Mouse (Mus musculus) MEL (cell line): ENCODE results near the gene Kidins220. TPM values are rescaled to one million over a fixed set of nuclear protein-coding genes. Genes with fewer than 3 reads are reported as not detected.

Source experiments
- DNase-seq: peaks from one replicate; pipeline ENCODE4 v3.0.0; 2011; ENCODE audit warnings: low read depth, low spot score
- H3K27ac ChIP-seq: 2 replicates; pipeline ENCODE4 v1.5.1; 2012; ENCODE audit warnings: low read depth, mild to moderate bottlenecking, control low read depth, low read length, moderate library complexity; ENCODE audit not compliant: control insufficient read depth
- H3K27me3 ChIP-seq, 2 experiments: fragments of 150-350 bp in 1 of 2; sonication (generic) in 1 of 2; 2 replicates each; pipeline ENCODE4 v1.6.1; 2012; ENCODE audit warnings: low read length in 2 of 2, mild to moderate bottlenecking in 2 of 2, improper control_type of control experiment in 1 of 2, moderate library complexity in 1 of 2; ENCODE audit not compliant: insufficient read depth in 2 of 2, control insufficient read depth in 1 of 2
- H3K36me3 ChIP-seq, 2 experiments: 2 replicates each; pipeline ENCODE4 v1.6.1; 2012 to 2014; ENCODE audit warnings: low read length in 2 of 2, improper control_type of control experiment in 1 of 2, inconsistent platforms in 1 of 2, mild to moderate bottlenecking in 1 of 2; ENCODE audit not compliant: insufficient read depth in 2 of 2, control insufficient read depth in 1 of 2
- H3K4me1 ChIP-seq, 2 experiments: fragments of 150-350 bp in 1 of 2; sonication (generic) in 1 of 2; 2 replicates each; pipeline ENCODE4 v1.6.1; 2012; ENCODE audit warnings: low read length in 2 of 2, improper control_type of control experiment in 1 of 2, mild to moderate bottlenecking in 1 of 2; ENCODE audit not compliant: insufficient read depth in 2 of 2, control insufficient read depth in 1 of 2
- H3K4me3 ChIP-seq, 2 experiments: fragments of 150-350 bp in 1 of 2; sonication (generic) in 1 of 2; 2 replicates each; pipeline ENCODE4 v1.5.1; 2012; ENCODE audit warnings: low read depth in 2 of 2, low read length in 2 of 2, mild to moderate bottlenecking in 2 of 2, moderate library complexity in 2 of 2, control low read depth in 1 of 2, improper control_type of control experiment in 1 of 2; ENCODE audit not compliant: control insufficient read depth in 1 of 2, insufficient read depth in 1 of 2
- H3K79me2 ChIP-seq: 2 replicates; pipeline ENCODE4 v1.6.1; 2012; ENCODE audit warnings: mild to moderate bottlenecking, low read length, moderate library complexity; ENCODE audit not compliant: control insufficient read depth, poor library complexity, insufficient read depth
- H3K9ac ChIP-seq: 2 replicates; pipeline ENCODE4 v1.6.1; 2012; ENCODE audit warnings: low read depth, mild to moderate bottlenecking, control low read depth, low read length, moderate library complexity; ENCODE audit not compliant: control insufficient read depth, poor library complexity, severe bottlenecking
- H3K9me3 ChIP-seq: fragments of 150-350 bp; sonication (generic); replicated peaks from 2 replicates; pipeline ENCODE4 v1.6.1; 2012; ENCODE audit warnings: mild to moderate bottlenecking, low read length, improper control_type of control experiment, moderate library complexity; ENCODE audit not compliant: insufficient read depth
- CHD1 ChIP-seq: IDR thresholded peaks from 2 replicates; pipeline ENCODE4 v1.6.1; 2012; ENCODE audit warnings: low read depth, mild to moderate bottlenecking, inconsistent platforms, low read length, improper control_type of control experiment
- CHD2 ChIP-seq: IDR thresholded peaks from 2 replicates; pipeline ENCODE4 v1.6.1; 2011; ENCODE audit warnings: low read length, improper control_type of control experiment
- E2F4 ChIP-seq: IDR thresholded peaks from 2 replicates; pipeline ENCODE4 v1.6.1; 2011; ENCODE audit warnings: low read depth, low read length, improper control_type of control experiment, borderline replicate concordance
- EP300 ChIP-seq, 2 experiments: IDR thresholded peaks; 2 replicates each; pipeline ENCODE4 v1.6.1; 2011; ENCODE audit warnings: improper control_type of control experiment in 2 of 2, low read length in 2 of 2, low read depth in 1 of 2, mild to moderate bottlenecking in 1 of 2
- ETS1 ChIP-seq: IDR thresholded peaks from 2 replicates; pipeline ENCODE4 v1.6.1; 2012; ENCODE audit warnings: low read depth, mild to moderate bottlenecking, inconsistent platforms, low read length, improper control_type of control experiment, moderate library complexity
- GABPA ChIP-seq: IDR thresholded peaks from 2 replicates; pipeline ENCODE4 v1.6.1; 2012; ENCODE audit warnings: low read depth, mild to moderate bottlenecking, inconsistent platforms, low read length, improper control_type of control experiment, moderate library complexity
- GATA1 ChIP-seq: IDR thresholded peaks from 2 replicates; pipeline ENCODE4 v1.6.1; 2011; ENCODE audit warnings: low read depth, low read length, improper control_type of control experiment
- HCFC1 ChIP-seq: IDR thresholded peaks from 2 replicates; pipeline ENCODE4 v1.6.1; 2012; ENCODE audit warnings: low read depth, mild to moderate bottlenecking, inconsistent platforms, low read length, improper control_type of control experiment, moderate library complexity
- MAFK ChIP-seq: IDR thresholded peaks from 2 replicates; pipeline ENCODE4 v1.6.1; 2011; ENCODE audit warnings: low read depth, mild to moderate bottlenecking, low read length, improper control_type of control experiment, borderline replicate concordance
- MEF2A ChIP-seq: IDR thresholded peaks from 2 replicates; pipeline ENCODE4 v1.6.1; 2014; ENCODE audit warnings: low read depth, mild to moderate bottlenecking, inconsistent platforms, low read length, improper control_type of control experiment; ENCODE audit not compliant: poor library complexity, insufficient replicate concordance, severe bottlenecking; ENCODE audit errors: extremely low read depth
- MYB ChIP-seq: IDR thresholded peaks from 2 replicates; pipeline ENCODE4 v1.6.1; 2011; ENCODE audit warnings: mild to moderate bottlenecking, low read depth, low read length, improper control_type of control experiment
- NELFE ChIP-seq: IDR thresholded peaks from 2 replicates; pipeline ENCODE4 v1.6.1; 2011; ENCODE audit warnings: low read depth, low read length, improper control_type of control experiment
- RAD21 ChIP-seq: IDR thresholded peaks from 2 replicates; pipeline ENCODE4 v1.6.1; 2011; ENCODE audit warnings: mild to moderate bottlenecking, low read depth, low read length, improper control_type of control experiment
- RCOR1 ChIP-seq: IDR thresholded peaks from 2 replicates; pipeline ENCODE4 v1.6.1; 2012; ENCODE audit warnings: low read depth, mild to moderate bottlenecking, inconsistent platforms, low read length, improper control_type of control experiment
- SIN3A ChIP-seq: IDR thresholded peaks from 2 replicates; pipeline ENCODE4 v1.6.1; 2012; ENCODE audit warnings: low read length, improper control_type of control experiment, inconsistent platforms
- SMC3 ChIP-seq: IDR thresholded peaks from 2 replicates; pipeline ENCODE4 v1.6.1; 2011; ENCODE audit warnings: low read depth, low read length, improper control_type of control experiment
- TCF12 ChIP-seq: IDR thresholded peaks from 2 replicates; pipeline ENCODE4 v1.6.1; 2014; ENCODE audit warnings: low read depth, mild to moderate bottlenecking, inconsistent platforms, low read length, improper control_type of control experiment, moderate library complexity
- USF2 ChIP-seq, 2 experiments: IDR thresholded peaks; 2 replicates each; pipeline ENCODE4 v1.6.1; 2011 to 2012; ENCODE audit warnings: improper control_type of control experiment in 2 of 2, low read length in 2 of 2, borderline replicate concordance in 1 of 2, inconsistent platforms in 1 of 2, low read depth in 1 of 2, mild to moderate bottlenecking in 1 of 2; ENCODE audit not compliant: insufficient read depth in 1 of 2
- ZC3H11A ChIP-seq: IDR thresholded peaks from 2 replicates; pipeline ENCODE4 v1.6.1; 2012; ENCODE audit warnings: low read depth, mild to moderate bottlenecking, inconsistent platforms, low read length, improper control_type of control experiment
- ZNF384 ChIP-seq: IDR thresholded peaks from 2 replicates; pipeline ENCODE4 v1.6.1; 2012; ENCODE audit warnings: low read depth, mild to moderate bottlenecking, inconsistent platforms, low read length, improper control_type of control experiment
- polyA plus RNA-seq, 2 experiments: library from polyadenylated mRNA; stranded (reverse) in 1 of 2; unstranded in 1 of 2; fragments of >175 nt in 1 of 2; fragments of >200 nt in 1 of 2; gene quantifications; 2 replicates each; pipeline versions ENCODE4 v1.2.1 to v1.2.4; 2012; ENCODE audit warnings: low replicate concordance in 2 of 2, low read depth in 1 of 2; ENCODE audit not compliant: insufficient read length in 2 of 2, insufficient read depth in 1 of 2, missing spikeins in 1 of 2
- total RNA-seq: library from RNA; depleted of rRNA; stranded (reverse); fragments of 300-350 nt; gene quantifications from 2 replicates; pipeline ENCODE4 v1.2.3, GENCODE M21; 2012

Kidins220 gene
- total and polyA plus RNA-seq, 3 experiments, result 26.2 to 124 (median 29.2) TPM

DNA sequence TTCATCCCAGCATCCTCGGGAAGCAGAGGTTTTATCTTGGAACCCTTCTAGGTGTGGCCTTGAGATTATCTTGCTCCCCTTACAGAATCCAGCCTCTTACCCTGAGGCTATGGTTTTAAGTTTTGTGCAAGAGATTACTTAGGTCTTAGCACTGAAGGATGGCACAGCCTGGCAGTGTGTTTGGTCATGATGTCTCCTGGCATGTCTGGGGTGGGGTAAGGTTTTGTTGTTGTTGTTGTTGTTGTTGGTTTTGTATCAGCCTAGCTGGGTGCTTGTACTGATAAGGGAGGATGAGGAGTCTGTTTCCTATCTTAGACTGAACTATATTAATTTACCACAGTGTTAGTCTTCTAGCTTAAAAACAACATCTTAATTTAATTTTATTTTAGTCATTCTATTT lies 38.4 kb upstream of the Kidins220 start:
- peak; percentile 54 for DNase-seq
- H3K4me1 ChIP-seq, result peaks cover 10 to 27% of the 10 kb centered on the region in 2 experiments
- H3K36me3 ChIP-seq, result peaks cover 0 to 16% of the 10 kb centered on the region in 2 experiments; a peak in 3 of 4 replicates
- H3K4me3 ChIP-seq, result no peak overlapping the region
- no peaks in the 10 kb centered on the region for H3K27me3 ChIP-seq
- TF ChIP-seq SIN3A, result 0 out of 2 replicates have a peak, but pooled peaks have one; percentile 47
- TF ChIP-seq GATA1, result peak; percentile 70; the same call in 1 of the 2 replicates
- TF ChIP-seq TCF12, result peak; percentile 50; the same call in 1 of the 2 replicates
- TF ChIP-seq EP300 (IDR thresholded peaks at IDR 0.05; ENCODE audit: low read depth in 1 of 2, low read length in 2 of 2), result peak; percentile 55 to 61
- TF ChIP-seq ETS1, result peak; percentile 58; the same call in 1 of the 2 replicates
- no peak for TF ChIP-seq SMC3
- TF ChIP-seq E2F4, result no peak
- TF ChIP-seq RCOR1, result no peak; the same call in 1 of the 2 replicates
- no peak overlapping the region for H3K9ac ChIP-seq
- no peak overlapping the region for H3K27ac ChIP-seq
- H3K9me3 ChIP-seq, result no peaks in the 10 kb centered on the region
- no peaks in the 10 kb centered on the region for H3K79me2 ChIP-seq

- no peak overlapping the region for H3K4me3 ChIP-seq
- no peak for DNase-seq
- no peaks in the 10 kb centered on the region for H3K9me3 ChIP-seq
- H3K27me3 ChIP-seq, result no peaks in the 10 kb centered on the region
- TF ChIP-seq EP300 (IDR thresholded peaks at IDR 0.05; ENCODE audit: low read depth in 1 of 2, low read length in 2 of 2) (no peak), CHD1 (no peak), GABPA (no peak), CHD2 (no peak), MAFK (no peak), MYB (no peak), USF2 (IDR thresholded peaks at IDR 0.05; ENCODE audit: borderline replicate concordance in 1 of 2, insufficient read depth in 1 of 2, low read depth in 1 of 2, low read length in 2 of 2) (no peak), RAD21 (no peak), RCOR1 (no peak), ZC3H11A (no peak), ZNF384 (no peak), HCFC1 (no peak), TCF12 (no peak), MEF2A (no peak), NELFE (no peak)
- peaks cover 10 to 31% of the 10 kb centered on the region in 2 experiments for H3K4me1 ChIP-seq
- no peak overlapping the region for H3K27ac ChIP-seq
- no peak overlapping the region for H3K9ac ChIP-seq
- H3K79me2 ChIP-seq, result no peaks in the 10 kb centered on the region
- H3K36me3 ChIP-seq, result peaks cover 0 to 12% of the 10 kb centered on the region in 2 experiments; a peak in 3 of 4 replicates
These were observed 35.4 kb upstream of the Kidins220 start for GRCm38 (mm10) chr12:24939372-24939771.
